Mouse (Mus musculus): ENCODE measurements around the gene Cdh15. TPM values are rescaled to one million over a fixed set of nuclear protein-coding genes. Genes with fewer than 3 reads are reported as not detected.

Cdh15 gene
- polyA plus RNA-seq, 1 experiment from 2014 or later: 0.11 TPM

DNA sequence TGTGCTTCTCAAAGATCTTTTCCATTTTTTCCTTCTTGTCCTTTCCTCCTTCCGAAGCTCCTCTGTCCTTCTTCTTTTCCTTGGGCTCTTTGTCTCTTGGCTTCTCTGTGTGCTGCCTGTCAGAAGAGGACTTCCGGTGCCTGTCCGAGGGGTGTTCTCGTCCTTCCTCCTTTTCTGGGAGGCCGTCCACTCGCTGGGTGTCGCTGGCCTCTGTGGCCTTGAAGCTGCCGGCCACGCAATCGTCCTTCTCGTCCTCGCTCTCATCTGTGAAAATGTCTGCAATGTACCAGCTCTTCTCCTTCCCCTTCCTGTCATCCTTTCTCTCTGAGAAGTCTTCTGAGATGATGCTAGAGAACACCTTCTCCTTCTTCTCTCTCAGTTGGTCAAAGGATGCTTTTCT, 45.7 kb downstream of the Cdh15 start:
- 83% methylated on average over 12 of the region's 12 CpGs for WGBS
- Histone ChIP-seq H3K4me2 (no peak overlapping the region), H3K4me1 (replicated peaks) (peaks cover 4% of the 10 kb centered on the region; the same call in 1 of the 2 replicates), H3K27ac (no peak overlapping the region), H3K9me3 (replicated peaks) (no peaks in the 10 kb centered on the region), H3K36me3 (peaks cover 87% of the 10 kb centered on the region), H3K27me3 (no peaks in the 10 kb centered on the region), H3K4me3 (no peak overlapping the region), H3K9ac (no peak overlapping the region)
- ATAC-seq (replicated peaks; ENCODE audit: insufficient number of reproducible peaks, insufficient read depth, low FRiP score, low read depth): no peak

GRCm38 (mm10) chr8:122896317-122896716, 48.6 kb downstream of the Cdh15 start:
- no peak overlapping the region for H3K4me2 ChIP-seq
- no peak overlapping the region for H3K27ac ChIP-seq
- no peak overlapping the region for H3K9ac ChIP-seq
- H3K4me3 ChIP-seq: no peak overlapping the region
- peaks cover 62% of the 10 kb centered on the region for H3K36me3 ChIP-seq
- WGBS: 91% methylated on average over 11 of the region's 11 CpGs
- no peak for ATAC-seq (replicated peaks; ENCODE audit: insufficient number of reproducible peaks, insufficient read depth, low FRiP score, low read depth)
- H3K9me3 ChIP-seq (replicated peaks): no peaks in the 10 kb centered on the region
- H3K27me3 ChIP-seq: no peaks in the 10 kb centered on the region
- peaks cover 12% of the 10 kb centered on the region for H3K4me1 ChIP-seq (replicated peaks)

DNA sequence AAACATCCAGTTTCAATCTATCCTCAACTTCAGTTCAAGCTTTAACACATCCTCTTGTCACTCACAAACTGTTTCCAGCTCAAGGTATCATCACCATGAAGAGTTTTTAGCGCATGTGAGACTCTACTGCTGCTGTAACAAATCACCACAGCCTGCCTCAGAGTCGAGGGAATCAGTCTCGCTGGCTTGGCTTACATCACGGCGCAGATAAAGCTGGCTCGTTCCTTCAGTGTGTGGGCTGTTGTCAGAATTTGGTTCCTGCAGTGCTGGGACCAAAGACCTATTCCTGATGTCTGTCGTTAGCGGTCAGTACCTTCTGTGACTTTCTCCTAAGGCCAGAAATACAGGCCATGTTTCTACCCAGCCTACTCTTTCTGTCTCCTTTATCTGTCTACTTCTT, 49.4 kb downstream of the Cdh15 start:
- WGBS: 76% methylated on average over 8 of the region's 8 CpGs
- Histone ChIP-seq H3K27me3 (no peaks in the 10 kb centered on the region), H3K4me2 (no peak overlapping the region), H3K27ac (no peak overlapping the region), H3K9me3 (replicated peaks) (no peaks in the 10 kb centered on the region), H3K4me1 (replicated peaks) (peaks cover 18% of the 10 kb centered on the region), H3K9ac (no peak overlapping the region), H3K36me3 (peaks cover 53% of the 10 kb centered on the region), H3K4me3 (no peak overlapping the region)
- no peak for ATAC-seq (replicated peaks; ENCODE audit: insufficient number of reproducible peaks, insufficient read depth, low FRiP score, low read depth)

DNA sequence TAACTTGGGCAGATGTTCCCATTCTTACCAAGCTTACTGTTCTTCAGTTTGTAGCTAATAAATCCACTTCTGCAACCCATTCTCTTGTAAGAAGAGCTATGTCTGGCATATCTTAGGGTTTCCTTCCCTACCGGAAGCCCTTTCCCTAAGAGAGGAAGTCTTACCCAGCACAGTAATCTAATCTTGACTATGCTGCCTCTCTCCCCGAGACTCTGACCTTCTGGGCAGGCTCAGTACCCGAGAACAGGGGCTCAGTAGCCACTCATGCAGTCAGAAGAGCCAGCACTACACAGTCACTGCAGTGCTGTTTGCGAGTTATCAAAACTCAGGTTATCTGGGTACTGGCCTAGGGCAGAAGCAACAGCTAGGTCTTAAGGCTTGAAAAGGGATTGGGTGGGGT, 50.3 kb downstream of the Cdh15 start:
- peaks cover 24% of the 10 kb centered on the region for H3K4me1 ChIP-seq (replicated peaks)
- peaks cover 44% of the 10 kb centered on the region for H3K36me3 ChIP-seq
- H3K9me3 ChIP-seq (replicated peaks): no peaks in the 10 kb centered on the region
- no peak overlapping the region for H3K27ac ChIP-seq
- WGBS: 57% methylated on average over 4 of the region's 4 CpGs
- H3K9ac ChIP-seq: no peak overlapping the region
- no peak for ATAC-seq (replicated peaks; ENCODE audit: insufficient number of reproducible peaks, insufficient read depth, low FRiP score, low read depth)
- H3K27me3 ChIP-seq: no peaks in the 10 kb centered on the region
- H3K4me2 ChIP-seq: no peak overlapping the region
- H3K4me3 ChIP-seq: no peak overlapping the region

DNA sequence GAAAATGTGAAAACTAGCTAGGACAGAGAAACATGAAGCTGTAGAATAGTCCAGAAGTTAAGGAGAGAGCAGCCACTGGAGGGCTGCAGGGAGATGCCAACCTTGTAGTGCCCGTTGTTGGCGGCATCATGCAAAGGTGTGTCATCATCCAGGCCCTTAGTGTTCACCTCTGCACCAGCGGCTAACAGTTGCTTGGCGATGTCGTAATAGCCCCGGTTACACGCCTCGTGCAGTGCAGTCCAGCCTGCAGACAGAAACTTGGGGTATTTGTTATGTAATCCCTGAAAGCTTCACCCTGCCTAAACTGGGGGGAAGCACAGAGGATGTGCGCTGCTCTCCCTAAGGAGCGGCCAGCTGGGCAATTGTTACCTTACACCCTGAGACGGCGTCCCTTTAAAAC, 50.7 kb downstream of the Cdh15 start:
- Histone ChIP-seq H3K36me3 (peaks cover 40% of the 10 kb centered on the region), H3K9ac (no peak overlapping the region), H3K4me3 (no peak overlapping the region), H3K27me3 (no peaks in the 10 kb centered on the region), H3K4me2 (no peak overlapping the region), H3K4me1 (replicated peaks) (peaks cover 24% of the 10 kb centered on the region), H3K27ac (no peak overlapping the region), H3K9me3 (replicated peaks) (no peaks in the 10 kb centered on the region)
- WGBS: 91% methylated on average over 12 of the region's 12 CpGs
- no peak for ATAC-seq (replicated peaks; ENCODE audit: insufficient number of reproducible peaks, insufficient read depth, low FRiP score, low read depth)

DNA sequence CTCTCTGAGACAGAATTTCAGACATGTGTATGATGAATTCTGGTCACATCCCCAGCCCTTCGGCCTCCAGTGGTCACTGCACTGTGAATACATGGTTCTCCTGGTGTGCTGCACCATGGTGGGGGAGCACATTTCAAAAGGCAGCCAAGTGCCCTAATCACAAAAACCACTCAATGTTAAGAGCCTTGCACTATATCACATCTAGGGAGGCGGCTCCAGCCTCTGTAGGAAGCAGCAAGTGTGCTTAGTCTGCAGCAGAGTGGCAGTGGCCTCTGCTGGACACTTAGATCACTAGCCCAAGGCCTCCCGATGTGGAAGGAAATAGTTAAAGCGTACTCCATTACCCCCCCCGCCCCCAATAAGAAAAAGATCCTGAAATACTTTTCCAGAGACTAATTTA, 51.3 kb downstream of the Cdh15 start:
- no peak overlapping the region for H3K9ac ChIP-seq
- 45% methylated on average over 5 of the region's 5 CpGs for WGBS
- peaks cover 34% of the 10 kb centered on the region for H3K36me3 ChIP-seq
- H3K27ac ChIP-seq: no peak overlapping the region
- no peak overlapping the region for H3K4me3 ChIP-seq
- ATAC-seq (replicated peaks; ENCODE audit: insufficient number of reproducible peaks, insufficient read depth, low FRiP score, low read depth): peak; percentile 59
- H3K27me3 ChIP-seq: no peaks in the 10 kb centered on the region
- H3K4me1 ChIP-seq (replicated peaks): peaks cover 24% of the 10 kb centered on the region
- no peak overlapping the region for H3K4me2 ChIP-seq
- no peaks in the 10 kb centered on the region for H3K9me3 ChIP-seq (replicated peaks)

- WGBS: 90% methylated on average over 7 of the region's 7 CpGs
- Histone ChIP-seq H3K4me2 (no peak overlapping the region), H3K9ac (no peak overlapping the region), H3K4me3 (no peak overlapping the region), H3K4me1 (replicated peaks) (peaks cover 30% of the 10 kb centered on the region), H3K36me3 (peaks cover 10% of the 10 kb centered on the region), H3K27me3 (no peaks in the 10 kb centered on the region), H3K9me3 (replicated peaks) (no peaks in the 10 kb centered on the region), H3K27ac (no peak overlapping the region)
- no peak for ATAC-seq (replicated peaks; ENCODE audit: insufficient number of reproducible peaks, insufficient read depth, low FRiP score, low read depth)
Measured at GRCm38 (mm10) chr8:122901476-122901875, 53.7 kb downstream of the Cdh15 start.

DNA sequence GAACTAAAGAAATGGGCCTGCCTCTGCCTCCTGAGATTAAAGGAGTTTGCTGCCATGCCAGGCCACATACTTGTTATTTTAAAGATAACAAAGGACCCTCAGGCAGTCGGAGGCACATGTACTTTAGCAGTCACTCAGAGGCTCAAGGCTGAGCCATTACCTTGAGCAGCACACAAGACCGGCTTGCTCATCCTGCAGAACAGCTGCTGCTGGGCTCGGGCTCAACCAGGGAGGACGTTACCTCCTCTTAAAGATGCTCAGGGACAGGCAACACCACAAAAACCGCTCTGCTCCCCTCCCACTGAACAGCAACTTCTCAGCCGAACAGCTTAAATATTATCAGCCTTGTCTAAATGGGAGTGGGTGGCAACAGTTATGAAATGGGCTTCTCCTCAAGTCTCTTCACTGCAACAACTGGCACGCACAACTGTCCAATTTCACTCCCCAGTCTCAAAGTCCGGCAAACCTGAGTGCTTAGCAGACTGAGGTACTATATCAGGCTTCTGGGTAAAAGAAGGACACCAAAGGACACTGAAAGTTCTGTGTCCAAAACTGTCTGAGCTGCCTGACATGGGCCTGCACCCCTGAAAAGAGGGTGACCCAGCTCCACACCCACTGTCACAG, 54.2 kb downstream of the Cdh15 start:
- WGBS: 74% methylated on average over 8 of the region's 8 CpGs
- 0 out of 2 replicates have a peak, but pooled peaks cover 5% of the 10 kb centered on the region for H3K36me3 ChIP-seq
- peaks cover 34% of the 10 kb centered on the region for H3K4me1 ChIP-seq (replicated peaks)

GRCm38 (mm10) chr8:122902581-122902980, 54.8 kb downstream of the Cdh15 start:
- Histone ChIP-seq H3K27ac (no peak overlapping the region), H3K4me2 (no peak overlapping the region), H3K4me3 (no peak overlapping the region), H3K36me3 (peaks cover 1% of the 10 kb centered on the region), H3K4me1 (replicated peaks) (peaks cover 36% of the 10 kb centered on the region), H3K9ac (no peak overlapping the region), H3K27me3 (no peaks in the 10 kb centered on the region), H3K9me3 (replicated peaks) (no peaks in the 10 kb centered on the region)
- WGBS: 54% methylated on average over 3 of the region's 3 CpGs
- no peak for ATAC-seq (replicated peaks; ENCODE audit: insufficient number of reproducible peaks, insufficient read depth, low FRiP score, low read depth)

More for the DNA sequence above, 54.2 kb downstream of the Cdh15 start:
- H3K4me3 ChIP-seq: no peak overlapping the region
- no peaks in the 10 kb centered on the region for H3K27me3 ChIP-seq
- no peak for ATAC-seq (replicated peaks; ENCODE audit: insufficient number of reproducible peaks, insufficient read depth, low FRiP score, low read depth)
- no peaks in the 10 kb centered on the region for H3K9me3 ChIP-seq (replicated peaks)
- H3K4me2 ChIP-seq: no peak overlapping the region
- H3K9ac ChIP-seq: no peak overlapping the region
- H3K27ac ChIP-seq: no peak overlapping the region

- no peaks in the 10 kb centered on the region for H3K9me3 ChIP-seq (replicated peaks)
- H3K4me3 ChIP-seq: no peak overlapping the region
- H3K9ac ChIP-seq: no peak overlapping the region
- ATAC-seq (replicated peaks; ENCODE audit: insufficient number of reproducible peaks, insufficient read depth, low FRiP score, low read depth): no peak
- peaks cover 5% of the 10 kb centered on the region for H3K36me3 ChIP-seq
- no peak overlapping the region for H3K27ac ChIP-seq
- WGBS: 89% methylated on average over 5 of the region's 5 CpGs
- no peak overlapping the region for H3K4me2 ChIP-seq
- peaks cover 34% of the 10 kb centered on the region for H3K4me1 ChIP-seq (replicated peaks)
- H3K27me3 ChIP-seq: no peaks in the 10 kb centered on the region
Measured at GRCm38 (mm10) chr8:122903002-122903401, 55.2 kb downstream of the Cdh15 start.

DNA sequence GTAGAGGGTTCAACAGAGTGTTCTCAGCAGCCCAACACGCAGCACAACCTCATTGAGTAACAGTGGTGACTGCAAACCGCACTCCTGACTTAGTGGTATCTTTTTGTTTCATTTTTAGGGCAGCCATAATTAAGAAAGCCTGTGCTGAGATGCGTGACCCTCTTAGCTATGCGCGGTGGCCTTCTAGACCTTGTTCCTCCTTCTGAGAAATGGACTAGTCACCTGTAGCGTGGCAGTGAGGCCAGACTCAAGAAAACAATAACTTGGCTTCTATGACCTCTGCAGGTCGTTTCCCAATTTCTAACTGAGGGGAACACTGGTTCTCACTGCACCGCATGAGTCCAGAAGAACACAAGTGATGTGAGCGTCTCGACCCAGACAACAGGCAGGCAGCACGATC, 56.7 kb downstream of the Cdh15 start:
- no peaks in the 10 kb centered on the region for H3K27me3 ChIP-seq
- H3K4me1 ChIP-seq (replicated peaks): peaks cover 24% of the 10 kb centered on the region
- H3K27ac ChIP-seq: no peak overlapping the region
- peaks cover 12% of the 10 kb centered on the region for H3K36me3 ChIP-seq
- no peak overlapping the region for H3K4me2 ChIP-seq
- no peaks in the 10 kb centered on the region for H3K9me3 ChIP-seq (replicated peaks)
- ATAC-seq (replicated peaks; ENCODE audit: insufficient number of reproducible peaks, insufficient read depth, low FRiP score, low read depth): no peak
- WGBS: 96% methylated on average over 11 of the region's 11 CpGs
- H3K9ac ChIP-seq: no peak overlapping the region
- H3K4me3 ChIP-seq: no peak overlapping the region

- no peak for ATAC-seq (replicated peaks; ENCODE audit: insufficient number of reproducible peaks, insufficient read depth, low FRiP score, low read depth)
- no peaks in the 10 kb centered on the region for H3K9me3 ChIP-seq (replicated peaks)
- no peak overlapping the region for H3K4me2 ChIP-seq
- no peak overlapping the region for H3K9ac ChIP-seq
- 91% methylated on average over 4 of the region's 4 CpGs for WGBS
- no peak overlapping the region for H3K4me3 ChIP-seq
- H3K4me1 ChIP-seq (replicated peaks): peaks cover 23% of the 10 kb centered on the region
- no peak overlapping the region for H3K27ac ChIP-seq
- no peaks in the 10 kb centered on the region for H3K27me3 ChIP-seq
- peaks cover 12% of the 10 kb centered on the region for H3K36me3 ChIP-seq
Measured at GRCm38 (mm10) chr8:122905346-122905745, 57.6 kb downstream of the Cdh15 start.

Data from heart, embryonic 15.5 days (tissue).